Mouse (Mus musculus) cortical plate, adult 2 months (tissue): ENCODE data around the gene Mki67. TPM values are rescaled to one million over a fixed set of nuclear protein-coding genes. Genes with fewer than 3 reads are reported as not detected.

Experiments
- H3K27ac ChIP-seq: fragments of 200-500 bp; 2 replicates; pipeline ENCODE4 v1.5.1; 2012; ENCODE audit warnings: low read length, control low read depth, inconsistent platforms; ENCODE audit not compliant: insufficient read depth
- H3K4me1 ChIP-seq: fragments of 200-500 bp; 2 replicates; pipeline ENCODE4 v1.6.1; 2011; ENCODE audit warnings: low read length; ENCODE audit not compliant: control insufficient read depth, insufficient read depth
- H3K4me3 ChIP-seq: fragments of 200-500 bp; 2 replicates; pipeline ENCODE4 v1.5.1; 2011; ENCODE audit warnings: mild to moderate bottlenecking, low read length, control low read depth; ENCODE audit not compliant: insufficient read depth
- CTCF ChIP-seq: fragments of 200-500 bp; IDR thresholded peaks from 2 replicates; pipeline ENCODE4 v1.5.1; 2011; ENCODE audit warnings: mild to moderate bottlenecking, control low read depth, low read length; ENCODE audit not compliant: insufficient read depth; ENCODE audit errors: extremely low read depth
- POLR2A ChIP-seq: fragments of 200-500 bp; IDR thresholded peaks from 2 replicates; pipeline ENCODE4 v1.6.1; 2011; ENCODE audit warnings: mild to moderate bottlenecking, low read length, control low read depth; ENCODE audit not compliant: insufficient read depth; ENCODE audit errors: extremely low read depth
- polyA plus RNA-seq: library from polyadenylated mRNA; depleted of rRNA; stranded (reverse); fragments of >200 nt; gene quantifications from 2 replicates; pipeline ENCODE4 v1.2.3, GENCODE M21; 2012; rRNA removed

Gene Mki67
- 0.28 and 0.63 TPM in 2 replicates for polyA plus RNA-seq

GRCm38 (mm10) chr7:135715642-135716444 lies at the start of gene Mki67:
TSS of gene Mki67 (minus strand) at chr7:135716361.
- Histone ChIP-seq H3K4me3 (peak within 1 kb of the TSS; percentile 30), H3K4me1 (no peaks in the 10 kb centered on the region), H3K27ac (no peak within 1 kb of the TSS)
- no peak for TF ChIP-seq CTCF
- TF ChIP-seq POLR2A, result no peak

- no peak for TF ChIP-seq CTCF
- TF ChIP-seq POLR2A, result no peak
- Histone ChIP-seq H3K4me3 (no peak overlapping the region), H3K27ac (no peak overlapping the region), H3K4me1 (no peaks in the 10 kb centered on the region)
Observed at GRCm38 (mm10) chr7:135763311-135763710, 47.1 kb upstream of the Mki67 start.

GRCm38 (mm10) chr7:135758754-135759510 lies 42.8 kb upstream of the Mki67 start:
- no peak for TF ChIP-seq POLR2A
- TF ChIP-seq CTCF, result no peak
- Histone ChIP-seq H3K4me1 (no peaks in the 10 kb centered on the region), H3K27ac (no peak overlapping the region), H3K4me3 (no peak overlapping the region)

GRCm38 (mm10) chr7:135758171-135758570 lies 42.0 kb upstream of the Mki67 start:
- no peaks in the 10 kb centered on the region for H3K4me1 ChIP-seq
- no peak for TF ChIP-seq POLR2A

GRCm38 (mm10) chr7:135756984-135757586 lies 40.9 kb upstream of the Mki67 start:
- H3K27ac ChIP-seq, result no peak overlapping the region
- no peak overlapping the region for H3K4me3 ChIP-seq
- TF ChIP-seq CTCF (no peak), POLR2A (no peak)
- H3K4me1 ChIP-seq, result no peaks in the 10 kb centered on the region

More at GRCm38 (mm10) chr7:135758171-135758570, 42.0 kb upstream of the Mki67 start:
- Histone ChIP-seq H3K4me3 (no peak overlapping the region), H3K27ac (no peak overlapping the region)

- TF ChIP-seq CTCF, result no peak
- no peak for TF ChIP-seq POLR2A
- Histone ChIP-seq H3K4me1 (no peaks in the 10 kb centered on the region), H3K27ac (no peak overlapping the region), H3K4me3 (no peak overlapping the region)
Observed at GRCm38 (mm10) chr7:135748986-135749385, 32.8 kb upstream of the Mki67 start.

GRCm38 (mm10) chr7:135747072-135747471 lies 30.9 kb upstream of the Mki67 start:
- H3K27ac ChIP-seq, result no peak overlapping the region
- H3K4me1 ChIP-seq, result no peaks in the 10 kb centered on the region
- no peak for TF ChIP-seq CTCF
- no peak for TF ChIP-seq POLR2A
- no peak overlapping the region for H3K4me3 ChIP-seq

GRCm38 (mm10) chr7:135746528-135746927 lies 30.4 kb upstream of the Mki67 start:
- Histone ChIP-seq H3K4me3 (no peak overlapping the region), H3K4me1 (no peaks in the 10 kb centered on the region), H3K27ac (no peak overlapping the region)
- no peak for TF ChIP-seq CTCF
- no peak for TF ChIP-seq POLR2A

GRCm38 (mm10) chr7:135745091-135745490 lies 28.9 kb upstream of the Mki67 start:
- Histone ChIP-seq H3K27ac (no peak overlapping the region), H3K4me1 (no peaks in the 10 kb centered on the region), H3K4me3 (no peak overlapping the region)
- TF ChIP-seq CTCF (no peak), POLR2A (no peak)
